Mouse (Mus musculus) splenic B cell, adult 2 months (primary cell): ENCODE data around the gene Ank2.
"Not testable (repeated sequence)": the region's sequence is repeated elsewhere in the genome, so short reads cannot be mapped to it uniquely, and the experiment has no call there.

ENCODE experiments used
- DNase-seq: peaks from one replicate; pipeline ENCODE4 v3.0.0-alpha.2; 2011; ENCODE audit warnings: low read depth, low spot score
- H3K27me3 ChIP-seq: 2 replicates; pipeline ENCODE4 v1.6.1; 2012; ENCODE audit warnings: mild to moderate bottlenecking, low read length, moderate library complexity, mixed read lengths; ENCODE audit not compliant: control insufficient read depth, poor library complexity, insufficient read depth, severe bottlenecking
- H3K36me3 ChIP-seq: 2 replicates; pipeline ENCODE4 v1.6.1; 2012; ENCODE audit warnings: mild to moderate bottlenecking, low read length, moderate library complexity, mixed read lengths; ENCODE audit not compliant: control insufficient read depth, poor library complexity, insufficient read depth, severe bottlenecking

The Ank2 gene

DNA sequence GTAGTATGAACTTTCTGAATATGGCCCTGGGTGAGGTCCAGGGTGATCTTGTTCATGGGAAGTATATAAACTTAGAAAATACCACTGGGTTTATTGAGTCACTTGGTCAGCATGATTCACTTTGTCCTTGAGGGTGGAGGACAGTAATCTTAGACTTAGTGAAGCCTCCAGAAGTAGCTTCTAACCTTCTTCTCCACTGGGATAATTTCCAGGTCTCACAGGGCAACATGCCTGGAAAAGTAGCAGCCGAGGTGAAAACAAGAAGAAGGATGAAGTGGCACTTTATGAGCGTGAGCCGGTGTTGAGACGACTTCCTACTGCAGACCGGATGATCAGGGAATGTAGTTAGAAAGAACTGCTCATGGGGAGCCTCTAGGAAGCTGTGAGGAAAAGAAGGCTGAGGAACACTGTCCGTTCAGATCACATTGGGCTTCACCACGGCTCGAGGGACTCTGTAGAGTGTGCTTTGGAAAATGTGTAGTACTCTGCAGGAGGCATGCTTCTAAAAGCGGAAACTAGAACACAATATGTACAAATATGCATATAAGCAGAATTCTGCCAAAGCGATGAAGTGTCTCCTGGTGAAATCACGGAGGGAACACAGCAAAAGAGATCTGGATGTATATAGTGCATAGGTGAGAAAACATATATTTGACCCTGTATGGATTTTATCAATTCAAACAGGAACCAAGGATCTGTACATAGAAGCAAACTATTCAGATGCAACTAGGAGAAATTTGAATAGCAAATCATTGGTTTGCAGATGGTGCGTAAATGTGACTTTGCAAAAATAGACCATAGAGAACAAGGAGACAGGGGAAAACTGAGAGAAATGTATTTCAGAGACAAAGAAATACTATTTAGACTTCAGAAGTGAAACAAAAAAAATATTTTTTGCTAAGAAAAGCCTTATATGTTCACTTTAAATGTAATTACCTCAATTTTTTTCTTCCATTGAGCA is 12.9 kb upstream of the Ank2 start:
- H3K27me3 ChIP-seq: no peaks in the 10 kb centered on the region
- DNase-seq: no peak
- no peaks in the 10 kb centered on the region for H3K36me3 ChIP-seq

DNA sequence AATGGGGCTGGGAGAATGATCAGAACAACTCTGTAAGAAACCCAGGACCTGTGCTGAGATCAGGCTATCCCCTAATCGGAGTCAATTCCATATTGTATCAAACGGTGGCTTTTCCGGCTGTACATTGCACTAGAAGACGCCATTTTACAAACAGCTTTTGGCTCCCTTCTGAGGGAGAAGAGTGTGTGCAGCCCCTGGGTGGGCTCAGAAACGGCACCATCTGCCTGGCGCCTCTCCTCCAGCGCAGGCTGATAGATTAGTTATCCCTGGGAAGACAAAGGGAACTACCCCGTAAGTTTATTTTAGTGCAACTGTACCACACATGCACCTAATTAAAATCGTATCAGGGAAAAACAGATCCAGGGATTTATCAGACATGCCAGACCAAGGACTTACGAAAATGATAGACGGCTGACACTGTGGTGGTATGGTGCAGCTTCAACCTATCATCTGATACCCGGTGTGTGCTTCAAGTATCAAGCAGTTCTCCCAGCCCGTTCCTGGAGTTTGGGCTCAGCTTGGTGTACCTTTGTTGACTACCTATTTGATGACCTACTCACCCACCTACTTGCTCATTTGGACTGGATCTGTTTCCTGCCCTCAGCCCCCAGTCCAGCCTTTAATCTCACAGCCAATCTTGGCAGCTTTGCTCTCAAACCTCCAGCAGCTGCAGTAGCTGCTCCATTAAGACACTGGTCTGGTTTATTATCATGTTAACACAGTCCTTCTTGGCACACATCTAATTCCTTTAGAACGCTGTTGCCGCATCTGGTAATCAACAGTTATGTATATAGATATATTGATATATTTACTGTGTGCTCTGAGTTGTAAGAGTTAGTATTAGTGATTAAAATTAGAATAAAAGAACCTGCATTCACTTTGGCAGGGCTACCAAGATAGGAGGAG is 9.0 kb upstream of the Ank2 start:
- Histone ChIP-seq H3K27me3 (no peaks in the 10 kb centered on the region), H3K36me3 (no peaks in the 10 kb centered on the region)
- DNase-seq: no peak

DNA sequence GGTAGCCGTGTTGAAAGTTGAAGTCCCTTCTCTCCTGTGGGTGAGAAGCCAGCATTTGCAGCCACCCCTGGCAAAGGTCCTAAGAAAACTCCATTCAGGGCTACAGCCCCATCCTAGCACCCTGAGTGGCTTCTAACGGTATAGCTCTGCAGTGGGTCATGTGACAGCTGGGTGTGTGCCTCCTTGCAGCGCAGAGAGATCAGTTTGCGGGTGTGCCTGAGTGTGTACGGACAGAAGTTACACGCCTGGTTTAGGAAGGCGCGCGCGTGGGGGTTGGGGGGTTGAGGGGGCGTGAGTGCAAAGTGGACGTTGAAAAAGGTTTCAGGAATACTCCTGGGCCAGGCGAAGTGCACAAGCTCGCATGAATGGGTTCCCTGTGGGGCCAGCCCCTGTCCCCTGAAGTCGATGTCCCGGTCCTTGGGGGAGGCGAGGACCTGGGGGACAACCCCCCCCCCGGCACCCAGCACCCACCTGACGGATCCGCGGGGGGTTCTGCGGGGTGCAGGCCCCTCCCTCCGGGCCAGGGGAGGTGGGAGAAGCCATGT is 881 bp downstream of the Ank2 start:
- Histone ChIP-seq H3K27me3 (no peaks in the 10 kb centered on the region), H3K36me3 (no peaks in the 10 kb centered on the region)
- no peak for DNase-seq

DNA sequence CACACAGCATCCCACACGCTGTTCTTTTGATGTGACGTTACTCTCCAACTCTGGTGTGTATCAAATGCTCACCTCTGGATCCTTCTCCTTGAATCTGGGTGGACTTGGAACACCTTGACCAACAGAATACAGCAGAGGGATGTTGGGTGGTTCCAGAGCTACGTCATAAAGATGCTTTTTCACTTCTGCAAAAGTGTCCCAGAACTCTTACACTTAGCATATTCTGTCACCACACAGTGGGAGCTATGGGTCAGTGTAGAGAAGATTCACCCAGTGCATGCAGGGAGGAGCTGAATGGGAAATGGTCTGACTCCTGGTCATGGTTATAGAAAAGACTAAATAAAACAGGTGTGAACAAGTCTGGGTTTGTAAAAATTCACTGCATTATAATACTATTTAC is 6.5 kb downstream of the Ank2 start:
- H3K27me3 ChIP-seq: no peaks in the 10 kb centered on the region; the same call in 1 of the 2 replicates
- H3K36me3 ChIP-seq: no peaks in the 10 kb centered on the region
- no peak for DNase-seq

DNA sequence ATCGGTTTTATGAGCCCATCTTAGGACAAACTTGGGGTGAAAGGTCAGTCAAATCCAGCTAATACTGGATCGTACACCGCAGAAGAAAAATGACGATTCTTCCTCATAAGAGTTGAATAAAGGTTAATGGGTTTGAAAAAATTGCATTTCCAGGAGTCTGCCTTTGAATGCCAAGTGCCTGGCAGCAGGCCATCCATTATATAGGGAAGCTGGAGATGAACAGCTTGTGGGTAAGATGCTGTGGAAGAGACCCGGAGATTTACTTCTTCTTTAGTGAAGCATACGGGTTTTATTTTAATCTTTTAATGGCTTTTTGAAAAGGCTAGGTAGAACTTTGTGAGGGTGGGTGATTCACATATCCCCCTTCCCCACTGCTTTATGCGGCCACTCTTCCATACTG is 11.8 kb downstream of the Ank2 start:
- Histone ChIP-seq H3K36me3 (no peaks in the 10 kb centered on the region), H3K27me3 (no peaks in the 10 kb centered on the region)
- DNase-seq: no peak

DNA sequence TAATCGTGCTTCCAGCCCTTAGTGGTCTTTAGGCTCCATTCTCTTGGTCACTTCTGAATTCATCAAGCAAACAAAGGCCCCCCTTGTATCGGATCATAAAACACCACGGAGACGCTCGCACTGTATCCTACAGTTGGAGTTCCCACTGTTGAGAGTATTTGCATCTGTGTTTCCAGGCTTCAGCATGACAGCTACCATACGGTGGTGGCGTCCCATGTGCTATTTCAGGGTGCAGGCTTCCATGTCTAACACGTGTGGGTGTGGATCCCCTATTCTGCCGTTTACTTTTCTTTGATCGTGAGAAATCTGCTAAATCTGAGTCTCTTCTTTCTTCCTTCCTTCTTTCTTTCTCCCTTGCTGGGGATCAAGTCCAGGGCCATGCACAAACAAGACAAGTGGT is 14.0 kb downstream of the Ank2 start:
- Histone ChIP-seq H3K27me3 (no peaks in the 10 kb centered on the region), H3K36me3 (no peaks in the 10 kb centered on the region)
- DNase-seq: no peak

DNA sequence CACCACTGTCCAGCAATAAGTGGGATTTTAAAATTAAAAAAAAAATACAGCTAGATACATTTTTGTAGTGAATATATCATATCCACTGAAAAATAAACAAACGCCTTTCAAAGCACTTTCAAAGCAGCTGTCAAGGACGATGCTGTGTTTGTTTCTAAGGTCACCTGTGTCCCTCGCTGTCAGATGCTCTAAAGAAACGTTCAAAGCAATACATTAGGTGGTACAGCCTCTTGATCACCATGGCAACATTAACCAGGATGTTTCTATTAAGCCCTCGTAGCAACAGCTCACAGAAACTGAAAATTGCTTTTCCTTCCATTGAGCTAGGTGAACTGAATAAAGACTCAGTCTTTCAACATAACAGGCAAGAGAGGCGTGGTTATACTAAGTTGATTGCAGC is 17.5 kb downstream of the Ank2 start:
- H3K27me3 ChIP-seq: no peaks in the 10 kb centered on the region
- DNase-seq: no peak

DNA sequence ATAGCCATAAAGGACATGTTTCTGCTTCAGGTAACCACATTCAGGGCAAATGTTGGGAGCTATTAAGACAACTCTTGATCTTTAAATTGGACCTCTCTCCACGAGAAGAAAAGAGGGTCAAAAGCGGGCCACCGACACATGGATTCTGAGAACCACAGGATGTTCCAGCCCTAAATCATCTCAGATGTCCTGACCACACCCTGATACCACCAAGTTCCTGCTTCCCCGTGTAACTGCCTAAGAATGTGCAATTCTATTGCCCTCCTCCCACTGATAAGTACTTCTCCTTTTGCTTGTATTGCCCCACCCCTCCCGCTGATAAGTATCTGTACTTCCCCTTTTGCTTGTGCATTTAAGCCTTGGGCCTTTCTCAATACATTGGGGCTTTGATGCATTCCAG is 18.8 kb downstream of the Ank2 start:
- DNase-seq, H3K27me3 ChIP-seq, H3K36me3 ChIP-seq: not testable (repeated sequence)

More for the DNA sequence above, 17.5 kb downstream of the Ank2 start:
- no peaks in the 10 kb centered on the region for H3K36me3 ChIP-seq

DNA sequence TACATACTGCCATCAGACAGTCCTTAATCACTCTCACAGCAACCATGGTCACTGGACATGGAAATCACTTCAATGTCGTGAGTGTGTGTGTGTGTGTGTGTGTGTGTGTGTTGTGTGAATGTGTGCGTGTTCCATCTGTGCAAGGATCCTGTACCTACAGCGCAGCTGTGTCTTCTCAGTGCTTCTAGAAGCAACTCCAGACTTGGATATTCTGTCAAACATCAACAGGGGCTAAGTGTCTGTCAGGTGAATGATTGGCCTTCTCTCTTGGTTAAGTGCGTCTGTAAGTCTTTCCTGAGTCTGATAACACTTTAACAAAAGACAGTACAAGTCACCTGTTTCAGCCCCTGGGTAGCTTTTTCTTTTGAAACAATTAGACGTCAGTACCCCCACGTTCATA is 25.0 kb downstream of the Ank2 start:
- Histone ChIP-seq H3K27me3 (no peaks in the 10 kb centered on the region), H3K36me3 (no peaks in the 10 kb centered on the region)
- DNase-seq: no peak

DNA sequence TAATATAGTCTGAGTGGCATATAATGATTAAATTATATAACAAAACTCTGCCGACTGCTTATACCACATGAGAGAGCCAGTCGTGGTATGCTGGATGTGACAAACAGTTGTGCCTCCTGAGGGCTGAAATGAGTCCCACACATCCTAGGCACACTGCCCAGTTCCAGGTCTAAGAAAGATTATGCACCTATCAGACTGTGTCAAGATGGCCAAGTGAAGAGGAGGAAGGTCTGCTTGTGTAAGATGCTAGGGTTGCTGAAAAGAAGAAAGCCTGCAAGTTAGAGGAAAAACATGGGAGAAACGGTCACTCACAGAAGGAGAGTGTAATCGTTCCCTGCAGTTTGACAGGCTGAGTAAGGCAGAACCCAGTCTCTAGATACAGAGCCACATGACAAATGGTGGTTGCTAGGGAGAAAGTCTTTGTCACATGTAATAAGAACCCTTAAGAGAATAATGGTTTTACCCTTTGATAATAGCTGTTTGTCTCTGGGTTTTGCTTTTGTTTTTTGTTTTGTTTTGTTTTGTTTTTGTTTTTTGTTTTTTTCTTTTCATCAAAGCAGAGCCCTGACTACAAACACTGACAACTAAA is 29.9 kb downstream of the Ank2 start:
- Histone ChIP-seq H3K36me3 (no peaks in the 10 kb centered on the region), H3K27me3 (no peaks in the 10 kb centered on the region)
- no peak for DNase-seq

DNA sequence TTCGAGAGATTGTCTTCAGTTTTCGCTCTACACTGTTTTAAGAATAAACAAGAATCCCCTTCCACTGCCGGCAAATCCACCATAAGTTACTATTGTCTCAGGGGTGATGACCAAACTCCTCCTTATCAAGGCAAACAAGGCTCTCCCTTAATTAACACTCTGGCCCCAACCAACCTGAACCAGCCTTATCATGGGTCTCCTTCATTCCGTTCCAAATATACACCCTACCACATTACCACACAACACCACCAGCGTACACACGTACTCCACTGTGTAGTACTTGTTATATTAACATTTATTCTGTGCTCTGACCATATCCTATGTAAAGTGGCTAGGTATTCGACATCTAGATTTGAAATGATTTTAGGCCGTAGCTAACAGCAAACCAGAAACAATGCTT is 30.6 kb downstream of the Ank2 start:
- no peak for DNase-seq
- no peaks in the 10 kb centered on the region for H3K36me3 ChIP-seq
- no peaks in the 10 kb centered on the region for H3K27me3 ChIP-seq

DNA sequence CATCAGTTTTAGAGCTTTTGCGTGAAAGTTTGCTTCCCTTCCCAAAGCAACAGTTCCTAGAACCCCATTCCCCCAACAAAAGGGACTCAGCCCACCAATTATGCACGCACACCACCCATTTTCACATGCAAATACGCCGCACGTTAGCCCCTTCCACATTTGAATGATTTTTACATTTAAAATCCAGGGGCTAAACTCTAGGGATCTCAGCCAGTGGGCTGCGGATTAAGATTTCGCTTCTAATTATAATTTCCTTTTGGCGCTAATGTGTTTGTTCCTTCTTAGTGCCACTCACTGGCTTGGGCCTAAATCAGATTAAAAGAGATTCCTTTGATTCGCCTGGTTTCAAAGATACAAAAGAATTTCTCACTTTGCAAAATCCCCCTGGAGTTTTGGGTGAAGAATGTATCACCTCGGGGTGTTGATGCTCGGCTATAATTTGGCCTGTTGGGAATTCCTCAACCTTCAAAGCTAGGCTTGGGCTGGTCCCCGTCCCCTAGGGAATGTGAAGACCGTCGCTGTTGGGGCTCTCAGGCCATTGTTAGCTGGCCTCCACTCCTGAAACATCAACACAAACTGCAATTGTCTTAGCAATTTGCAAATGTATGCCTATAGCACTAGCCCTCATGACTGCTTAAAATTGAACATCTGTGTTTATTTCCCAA is 35.2 kb downstream of the Ank2 start:
- DNase-seq: no peak
- Histone ChIP-seq H3K27me3 (peaks cover 2% of the 10 kb centered on the region; the same call in 1 of the 2 replicates), H3K36me3 (no peaks in the 10 kb centered on the region)

DNA sequence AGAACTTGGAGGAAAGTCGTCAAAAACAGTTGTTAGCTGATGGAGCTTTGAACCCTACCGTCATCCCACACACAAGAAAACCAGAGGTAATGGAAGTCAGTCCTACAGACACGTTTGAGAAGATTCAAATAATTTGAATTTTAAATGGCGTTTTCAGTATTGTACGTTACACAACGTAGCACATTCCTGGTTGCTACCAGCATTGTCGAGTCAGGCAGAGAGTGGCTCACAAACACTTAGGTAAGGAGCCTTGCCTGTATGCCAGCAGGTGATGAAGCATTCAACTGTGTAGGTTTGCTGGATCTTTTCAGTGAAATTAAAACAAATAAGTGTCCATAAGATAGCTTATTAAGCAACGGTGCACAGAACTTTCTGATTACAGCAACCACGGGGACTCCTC is 36.0 kb downstream of the Ank2 start:
- Histone ChIP-seq H3K27me3 (peaks cover 2% of the 10 kb centered on the region; the same call in 1 of the 2 replicates), H3K36me3 (no peaks in the 10 kb centered on the region)

DNA sequence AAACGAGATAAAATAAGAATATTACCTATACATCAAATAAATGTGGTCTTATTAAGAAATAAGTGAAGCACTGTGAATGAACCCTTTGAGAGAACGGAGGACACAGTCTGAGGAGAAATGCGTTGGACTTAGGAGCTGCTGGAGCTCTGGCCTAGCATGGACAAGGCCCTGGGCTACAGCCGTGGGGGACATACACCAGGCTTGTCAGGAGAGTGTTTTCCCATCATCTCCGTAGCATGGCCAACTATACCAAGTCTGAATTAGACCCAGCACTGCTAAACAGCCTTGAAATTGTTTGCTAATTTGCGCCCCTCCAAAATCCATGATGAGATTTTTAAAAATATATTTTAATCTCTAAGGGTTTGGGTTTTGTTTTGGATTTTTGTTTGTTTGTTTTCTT is 36.7 kb downstream of the Ank2 start:
- H3K36me3 ChIP-seq: no peaks in the 10 kb centered on the region
- H3K27me3 ChIP-seq: peaks cover 2% of the 10 kb centered on the region; the same call in 1 of the 2 replicates
- DNase-seq: no peak

More for the DNA sequence above, 36.0 kb downstream of the Ank2 start:
- no peak for DNase-seq
